In genomic region chr5:113586458-113586849, GRCm38 (mm10) we compare ENCODE assay signal across 8 mouse cellular contexts.
DNase-seq lines count a peak whose midpoint lies in the region; ATAC-seq and TF ChIP-seq lines count a peak whose summit lies in the region.
"Not testable (repeated sequence)": the region's sequence is repeated elsewhere in the genome, so short reads cannot be mapped to it uniquely, and the experiment has no call there.

No protein-coding gene starts in this region.

- not testable (repeated sequence) for H3K27me3 ChIP-seq in E14TG2a.4 (ENCODE audit: insufficient read depth, low read length); heart, postnatal 0 days (ENCODE audit: control insufficient read depth, insufficient read depth, low read length); lung, postnatal 0 days (replicated peaks; ENCODE audit: insufficient read depth, low read length)

- WGBS in heart, postnatal 0 days, result 63% methylated on average over 5 of the region's 5 CpGs
- 61% methylated on average over 5 of the region's 5 CpGs for WGBS in lung, postnatal 0 days

- H3K9ac ChIP-seq in heart, postnatal 0 days (replicated peaks; ENCODE audit: low read depth, low read length); lung, postnatal 0 days (replicated peaks; ENCODE audit: low read depth): not testable (repeated sequence)

- intact Hi-C loops in left cerebral cortex, adult 2 months (cut with DNase I), result loop anchor here (5.0 kb wide), 1 partner anchor 214 kb away; no protein-coding TSS in a partner anchor

- H3K27ac ChIP-seq in heart, postnatal 0 days (ENCODE audit: low read depth); left cerebral cortex, adult 2 months; lung, postnatal 0 days (ENCODE audit: low read length): not testable (repeated sequence)

- peak; percentile 21 for DNase-seq in adrenal gland, postnatal 14 days
- DNase-seq in cerebellum, postnatal 25 days, result peak; percentile 52 to 54
- not testable (repeated sequence) for DNase-seq in heart, postnatal 0 days (ENCODE audit: low spot score); left cerebral cortex, adult 2 months (ENCODE audit: extremely low spot score in 1 of 2, low spot score in 2 of 2); lung, postnatal 0 days (ENCODE audit: low spot score)
- DNase-seq in kidney, adult 9 months, result peak; percentile 40
- DNase-seq in thymus, postnatal 25 days, result peak; percentile 5

- TF ChIP-seq EP300 in heart, postnatal 0 days (IDR thresholded peaks at IDR 0.05; ENCODE audit: low read depth); lung, postnatal 0 days (IDR thresholded peaks at IDR 0.05): not testable (repeated sequence)

- H3K4me2 ChIP-seq in heart, postnatal 0 days (ENCODE audit: low read depth, low read length); lung, postnatal 0 days (replicated peaks; ENCODE audit: low read depth, low read length): not testable (repeated sequence)

- H3K9me3 ChIP-seq in E14TG2a.4 (ENCODE audit: low read length); heart, postnatal 0 days (replicated peaks; ENCODE audit: control insufficient read depth, low read length); lung, postnatal 0 days (ENCODE audit: low read length): not testable (repeated sequence)

- H3K36me3 ChIP-seq in E14TG2a.4 (ENCODE audit: insufficient read depth, low read length); heart, postnatal 0 days (replicated peaks; ENCODE audit: control insufficient read depth, insufficient read depth, low read length); lung, postnatal 0 days (ENCODE audit: insufficient read depth, low read length): not testable (repeated sequence)

- ATAC-seq in heart, postnatal 0 days (ENCODE audit: insufficient read depth, low read depth); lung, postnatal 0 days: not testable (repeated sequence)

- TF ChIP-seq CTCF in E14TG2a.4 (conservative IDR thresholded peaks at IDR 0.05; ENCODE audit: low read length), result peak; percentile 20; the same call in 1 of the 2 replicates
- peak; percentile 24 for TF ChIP-seq CTCF in heart, postnatal 0 days (IDR thresholded peaks at IDR 0.05; ENCODE audit: low read depth)
- peak; percentile 53 for TF ChIP-seq CTCF in left cerebral cortex, adult 2 months (IDR thresholded peaks at IDR 0.05)
- TF ChIP-seq CTCF in lung, postnatal 0 days (IDR thresholded peaks at IDR 0.05), result peak; percentile 43

- H3K4me3 ChIP-seq in E14TG2a.4 (replicated peaks; ENCODE audit: low read length); heart, postnatal 0 days (ENCODE audit: low read depth, low read length); left cerebral cortex, adult 2 months; lung, postnatal 0 days (ENCODE audit: low read depth, low read length): not testable (repeated sequence)

- peaks cover 78% of the 10 kb centered on the region for H3K4me1 ChIP-seq in E14TG2a.4 (replicated peaks; ENCODE audit: low read depth, low read length)
- H3K4me1 ChIP-seq in heart, postnatal 0 days (ENCODE audit: control insufficient read depth, insufficient read depth); lung, postnatal 0 days (ENCODE audit: insufficient read depth, low read depth, low read length): not testable (repeated sequence)
